In the genomic region with DNA sequence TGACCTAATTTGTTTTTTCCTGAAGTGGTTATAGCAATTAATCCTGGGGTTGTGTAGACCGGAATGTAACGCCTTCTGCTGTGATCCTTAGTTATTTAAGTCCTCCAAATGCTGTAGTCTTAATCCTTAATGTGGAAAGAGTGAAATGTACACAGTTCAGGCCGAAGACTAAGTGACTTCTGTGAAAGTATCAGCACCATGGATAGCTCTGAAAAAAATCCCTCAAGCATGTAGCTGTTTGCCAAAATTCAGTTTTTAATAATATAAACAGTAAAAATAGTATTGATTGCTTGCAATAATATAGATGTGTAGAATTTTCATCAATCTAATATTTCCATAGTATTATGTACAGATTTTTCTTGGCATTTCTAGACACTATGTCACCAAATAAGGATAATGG, we compare ENCODE assay signal across 22 mouse cellular contexts.
DNase-seq lines count a peak whose midpoint lies in the region; ATAC-seq and TF ChIP-seq lines count a peak whose summit lies in the region.
"Had no signal": no experiment of that assay in that cellular context is flagged by ENCODE, and none has a peak within 500 bp of the region (broad histone marks: within the 10 kb centered on the region; RNA-seq: fewer than 3 reads in every experiment).

No protein-coding gene starts in this region.

- H3K9me3 ChIP-seq in lung, postnatal 0 days (ENCODE audit: low read length): no peaks in the 10 kb centered on the region
- H3K9me3 ChIP-seq: hindbrain, embryonic 10.5 days; kidney, embryonic 15.5 days; limb, embryonic 13.5 days; neural tube, embryonic 12.5 days had no signal

- no peaks in the 10 kb centered on the region for H3K27me3 ChIP-seq in lung, postnatal 0 days (replicated peaks; ENCODE audit: insufficient read depth, low read length)
- H3K27me3 ChIP-seq: kidney, embryonic 15.5 days; limb, embryonic 13.5 days; neural tube, embryonic 12.5 days had no signal

- 47% methylated on average over 3 of the region's 3 CpGs for WGBS in lung, postnatal 0 days

- peak; percentile 1 to 3 for DNase-seq in heart, postnatal 10 days
- no peak for DNase-seq in heart, adult 8-10 months (ENCODE audit: low spot score)
- peak; percentile 53 for DNase-seq in lung, postnatal 0 days (ENCODE audit: low spot score)
- DNase-seq in lung, postnatal 36 days: no peak
- DNase-seq in MEL-GATA-1-ER (ENCODE audit: extremely low read depth, low read depth) (peak; percentile 6), liver (no peak)
- DNase-seq in embryo, embryonic 11 days: peak; percentile 67
- no peak for DNase-seq in thymus, postnatal 36 days
- DNase-seq: adrenal gland, postnatal 25 days; cerebellum, adult 9-10 months; gastrocnemius, postnatal 36 days; thymus, postnatal 25 days had no signal

- H3K4me3 ChIP-seq in lung, postnatal 0 days (ENCODE audit: low read depth, low read length): no peak overlapping the region
- H3K4me3 ChIP-seq: erythroblast, embryonic 14.5 days; hindbrain, embryonic 10.5 days; kidney, embryonic 15.5 days; limb, embryonic 13.5 days; neural tube, embryonic 12.5 days had no signal

- H3K4me2 ChIP-seq in lung, postnatal 0 days (replicated peaks; ENCODE audit: low read depth, low read length): no peak overlapping the region
- H3K4me2 ChIP-seq: kidney, embryonic 15.5 days; limb, embryonic 13.5 days; midbrain, embryonic 11.5 days; neural tube, embryonic 12.5 days had no signal

- TF ChIP-seq CTCF in lung, postnatal 0 days (IDR thresholded peaks at IDR 0.05): no peak

- intact Hi-C loops in heart, postnatal 10 days (cut with DNase I): loop anchor here (5.0 kb wide), 1 partner anchor 519 kb away; no protein-coding TSS in a partner anchor

- no peaks in the 10 kb centered on the region for H3K36me3 ChIP-seq in lung, postnatal 0 days (ENCODE audit: insufficient read depth, low read length)
- H3K36me3 ChIP-seq: hindbrain, embryonic 10.5 days; kidney, embryonic 15.5 days; limb, embryonic 13.5 days; neural tube, embryonic 12.5 days had no signal

- H3K4me1 ChIP-seq in lung, postnatal 0 days (ENCODE audit: insufficient read depth, low read depth, low read length): no peaks in the 10 kb centered on the region
- H3K4me1 ChIP-seq: kidney, embryonic 15.5 days; neural tube, embryonic 12.5 days had no signal

- no peak for TF ChIP-seq EP300 in lung, postnatal 0 days (IDR thresholded peaks at IDR 0.05)

- ATAC-seq in lung, postnatal 0 days: no peak
- ATAC-seq: activated CD4-positive, CD25-positive, alpha-beta regulatory T cell, adult 4 months; forebrain, embryonic 16.5 days; intestine, postnatal 0 days had no signal

- H3K9ac ChIP-seq in lung, postnatal 0 days (replicated peaks; ENCODE audit: low read depth): no peak overlapping the region
- H3K9ac ChIP-seq: kidney, embryonic 15.5 days; limb, embryonic 13.5 days; neural tube, embryonic 12.5 days had no signal

- no peak overlapping the region for H3K27ac ChIP-seq in lung, postnatal 0 days (ENCODE audit: low read length)
- H3K27ac ChIP-seq: hindbrain, embryonic 10.5 days; kidney, embryonic 15.5 days; limb, embryonic 13.5 days; macrophage; neural tube, embryonic 12.5 days had no signal

Comparison
In these comparisons a context has a peak if more than half of its experiments do, and no peak if none do; other contexts are left out.
1. DNase-seq: peak in heart, postnatal 10 days (2 of 2), lung, postnatal 0 days (single experiment), MEL-GATA-1-ER (single experiment) and embryo, embryonic 11 days (single experiment); none in heart, adult 8-10 months (single experiment), lung, postnatal 36 days (single experiment), thymus, postnatal 36 days (0 of 2) and liver (single experiment).